Mouse (Mus musculus) heart, adult 8-10 months (tissue): ENCODE data around the gene Hdlbp. TPM values are rescaled to one million over a fixed set of nuclear protein-coding genes. Genes with fewer than 3 reads are reported as not detected.

Source experiments
- DNase-seq: peaks from one replicate; pipeline ENCODE4 v3.0.0; 2022; ENCODE audit warnings: low spot score
- total RNA-seq, 4 experiments: library from RNA; stranded (reverse); gene quantifications; 2 replicates each; pipeline ENCODE4 v1.2.4; 2022

Hdlbp gene
- total RNA-seq, 4 experiments from 2014 or later, result 558 to 656 (median 619) TPM

DNA sequence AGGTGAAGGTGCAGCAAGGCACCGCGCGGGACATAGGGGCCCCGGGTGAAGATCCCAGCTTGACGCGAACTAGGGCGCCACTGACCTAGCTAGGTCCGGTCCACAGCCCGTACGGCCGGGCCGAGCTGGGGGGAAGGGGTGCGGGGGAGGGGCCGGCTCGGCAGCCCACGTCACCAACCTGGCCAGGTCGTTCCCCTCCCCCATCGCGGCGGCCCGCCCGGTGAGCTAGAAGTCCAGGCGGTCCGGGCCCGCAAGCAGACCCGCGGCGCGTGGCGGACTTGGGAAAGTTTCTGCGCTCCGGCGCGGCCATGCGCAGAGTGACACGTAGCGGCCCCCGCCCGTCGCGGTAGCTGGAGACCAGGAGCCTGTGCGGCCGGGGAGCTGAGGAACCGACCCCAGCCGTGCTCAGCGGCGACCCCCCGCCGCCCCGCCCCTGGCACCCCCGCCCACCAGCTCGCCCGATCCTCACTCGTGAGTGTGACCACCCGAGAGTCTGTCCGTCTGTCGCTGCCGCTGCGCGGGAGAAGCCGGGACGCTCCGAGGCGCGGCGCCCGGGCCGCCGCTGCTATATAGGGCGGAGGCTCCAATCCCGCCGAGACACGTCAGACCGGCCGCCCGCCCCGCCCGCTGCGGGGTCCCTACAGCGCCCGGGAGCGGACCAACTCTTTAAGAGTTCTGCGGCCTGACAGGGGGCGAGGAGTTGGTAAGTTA lies 33.3 kb downstream of the Hdlbp start:
- peak; percentile 81 for DNase-seq

DNA sequence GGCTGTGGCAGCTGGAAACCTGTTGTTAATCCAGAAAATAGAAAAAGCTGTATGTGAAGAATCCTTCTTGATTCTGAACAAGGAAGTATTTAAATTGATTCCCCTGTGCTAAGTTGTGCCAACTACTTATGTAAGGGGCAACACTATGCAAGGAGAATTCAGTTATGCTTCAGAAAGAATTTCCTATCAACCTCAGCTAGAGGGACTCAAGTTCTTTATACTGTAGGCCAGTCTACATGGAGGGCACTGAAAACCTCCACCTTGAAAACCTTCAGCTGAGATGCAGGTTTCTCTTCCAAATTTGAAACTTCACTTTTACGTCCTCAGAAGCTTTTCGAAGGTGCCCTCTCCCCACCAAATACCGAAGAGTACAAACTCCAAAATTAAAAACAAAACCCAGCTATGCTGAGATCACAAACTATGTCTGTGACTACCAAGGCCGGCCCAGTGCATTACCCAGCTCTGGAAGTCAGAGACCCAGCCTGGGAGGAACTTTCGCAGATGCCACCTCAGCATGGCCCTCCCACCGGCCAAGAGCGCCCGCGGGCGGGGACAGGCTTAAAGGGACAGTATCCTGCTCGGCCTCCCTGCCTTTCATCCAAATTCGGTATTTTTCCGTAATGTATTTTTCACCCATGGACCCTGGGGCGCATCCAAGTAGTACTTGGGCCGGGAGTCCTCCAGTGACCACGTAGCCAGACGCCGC lies 34.1 kb downstream of the Hdlbp start:
- peak; percentile 81 for DNase-seq

DNA sequence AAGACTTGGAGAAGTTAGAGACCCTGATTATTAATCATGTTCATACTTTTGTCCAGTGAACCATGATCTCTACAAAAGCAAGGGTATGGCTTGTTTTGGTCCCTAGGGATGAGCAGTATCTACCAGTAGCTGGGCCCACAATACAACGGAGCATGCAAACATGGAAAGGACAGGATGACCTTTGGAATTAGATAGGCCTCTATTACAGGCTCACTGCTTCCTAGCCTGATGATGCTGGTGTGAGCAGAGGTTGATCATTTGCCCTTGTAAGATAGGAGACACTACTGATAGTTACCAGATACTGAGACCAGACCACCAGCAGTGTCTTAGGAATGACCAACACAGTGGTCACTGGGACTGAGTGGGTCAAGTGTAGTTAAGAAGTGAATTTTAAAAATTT lies 39.3 kb downstream of the Hdlbp start:
- DNase-seq, result no peak

DNA sequence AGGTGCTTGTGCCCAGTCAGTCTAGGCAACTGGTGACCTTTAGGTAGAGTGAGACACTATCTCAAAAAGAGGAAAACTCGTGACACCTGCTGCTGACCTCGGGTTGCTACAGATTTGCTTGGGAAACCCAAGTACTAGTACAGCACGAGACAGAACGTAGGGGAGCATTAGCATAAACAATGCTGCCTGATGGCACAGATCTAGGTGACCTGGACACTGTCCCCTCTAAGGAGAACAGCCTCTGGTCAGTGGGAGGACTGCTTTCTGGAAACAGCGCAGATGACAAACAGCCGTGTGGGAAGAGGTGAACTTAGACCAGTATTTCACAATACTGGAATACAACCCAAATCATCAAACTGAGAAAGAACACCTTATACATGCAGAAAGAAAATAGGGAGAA lies 46.5 kb downstream of the Hdlbp start:
- no peak for DNase-seq

DNA sequence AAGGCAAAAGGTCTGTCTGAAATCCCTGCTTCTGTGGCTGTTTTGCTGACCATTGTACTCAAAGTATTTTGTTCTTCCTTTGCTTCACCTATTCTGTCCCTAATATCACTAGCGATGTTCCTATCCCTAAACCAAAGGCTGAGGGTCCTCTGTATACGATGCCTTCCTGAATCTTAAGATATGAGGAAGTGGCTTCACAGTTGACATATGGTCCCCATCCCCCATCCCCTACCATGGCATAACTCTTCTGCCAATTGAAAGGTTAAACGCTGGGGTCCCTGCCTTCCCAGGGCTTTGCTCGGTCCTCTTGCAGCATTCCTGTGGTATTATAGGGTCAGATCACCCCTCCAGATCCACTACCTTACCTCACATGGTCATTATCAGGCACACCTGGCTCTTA lies 75.2 kb downstream of the Hdlbp start:
- DNase-seq, result no peak

DNA sequence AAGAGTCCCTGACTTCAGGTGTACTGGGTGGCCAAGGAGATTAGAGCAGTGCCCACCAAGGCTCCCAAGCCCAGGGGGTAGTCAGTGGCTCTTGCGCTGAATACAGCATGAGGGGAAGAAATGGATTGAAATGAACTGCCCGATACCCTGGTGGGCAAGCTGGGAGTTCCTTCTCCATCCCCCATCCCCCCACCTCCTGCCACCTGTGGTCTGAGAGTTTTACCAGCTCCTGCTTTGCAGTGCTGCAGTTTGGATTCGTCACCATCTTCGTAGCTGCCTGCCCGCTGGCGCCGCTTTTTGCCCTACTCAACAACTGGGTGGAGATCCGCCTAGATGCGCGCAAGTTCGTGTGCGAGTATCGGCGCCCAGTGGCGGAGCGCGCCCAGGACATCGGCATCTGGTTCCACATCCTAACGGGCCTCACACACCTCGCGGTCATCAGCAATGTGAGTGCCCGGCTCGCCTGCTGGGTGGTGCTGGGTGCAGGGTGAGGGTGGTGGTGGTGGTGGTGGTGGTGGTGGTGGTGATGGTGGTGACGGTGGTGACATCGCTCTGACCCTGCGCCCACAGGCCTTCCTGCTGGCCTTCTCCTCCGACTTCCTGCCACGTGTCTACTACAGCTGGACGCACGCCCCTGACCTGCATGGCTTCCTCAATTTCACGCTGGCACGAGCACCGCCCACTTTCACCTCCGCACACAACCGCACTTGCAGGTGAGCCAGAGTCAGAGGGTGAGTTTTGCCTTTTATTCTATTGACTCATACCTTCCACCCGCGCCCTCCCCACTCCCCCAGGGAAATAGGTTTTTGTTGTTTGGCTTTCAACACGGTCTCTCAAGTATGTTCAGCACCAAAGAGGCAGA lies 77.2 kb downstream of the Hdlbp start:
- no peak for DNase-seq

DNA sequence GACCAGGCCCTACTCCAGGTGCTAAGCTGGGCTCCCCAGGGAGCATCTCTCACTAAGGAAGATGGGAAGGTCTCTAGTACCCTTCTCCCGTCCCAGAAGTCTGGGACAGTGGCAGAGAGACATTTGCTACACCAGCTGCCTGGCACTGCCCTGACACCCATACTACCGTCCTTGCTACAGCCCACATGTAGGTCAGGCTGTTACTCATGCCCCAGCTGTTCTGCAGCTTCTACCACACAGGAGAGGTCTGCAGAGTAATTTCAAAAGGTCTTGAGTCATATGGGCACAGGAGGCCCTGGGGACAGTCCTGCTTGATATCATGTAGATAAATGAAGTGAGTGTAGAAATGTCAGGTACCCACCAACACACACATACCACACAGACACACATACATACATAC lies 89.7 kb downstream of the Hdlbp start:
- no peak for DNase-seq

DNA sequence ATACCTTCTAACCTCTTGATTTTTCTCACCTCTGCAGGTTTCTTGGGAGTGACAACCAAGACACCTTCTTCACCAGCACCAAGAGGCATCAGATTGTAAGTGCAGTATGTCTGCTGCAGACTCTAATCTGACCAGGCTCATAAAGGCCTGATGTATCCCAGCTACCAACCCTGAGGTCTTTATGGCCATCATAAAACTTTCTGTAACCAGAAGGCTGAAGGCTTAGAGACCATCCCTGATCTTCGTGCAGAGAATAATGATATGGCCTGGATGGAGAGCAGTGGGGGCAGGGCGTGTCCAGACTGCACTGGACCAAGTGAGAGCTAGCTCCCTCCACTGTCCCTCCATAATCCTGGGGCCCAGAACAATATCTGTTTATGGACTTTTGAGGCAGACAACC lies 91.4 kb downstream of the Hdlbp start:
- DNase-seq, result no peak

DNA sequence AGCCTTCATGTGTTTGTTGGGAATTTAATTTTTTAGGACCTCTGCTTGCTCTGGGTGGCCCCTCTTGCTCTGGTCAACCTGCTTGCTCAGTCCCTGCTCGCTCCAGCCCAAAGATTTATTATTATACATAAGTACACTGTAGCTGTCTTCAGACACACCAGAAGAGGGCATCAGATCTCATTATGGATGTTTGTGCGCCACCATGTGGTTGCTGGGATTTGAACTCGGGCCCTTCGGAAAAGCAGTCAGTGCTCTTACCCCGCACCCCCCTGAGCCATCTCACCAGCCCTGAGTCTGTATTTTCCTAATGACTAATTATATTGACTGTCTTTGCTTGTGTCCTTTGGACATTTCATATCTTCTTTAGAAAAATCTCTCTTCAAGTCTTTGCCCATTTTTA lies 99.5 kb downstream of the Hdlbp start:
- no peak for DNase-seq

DNA sequence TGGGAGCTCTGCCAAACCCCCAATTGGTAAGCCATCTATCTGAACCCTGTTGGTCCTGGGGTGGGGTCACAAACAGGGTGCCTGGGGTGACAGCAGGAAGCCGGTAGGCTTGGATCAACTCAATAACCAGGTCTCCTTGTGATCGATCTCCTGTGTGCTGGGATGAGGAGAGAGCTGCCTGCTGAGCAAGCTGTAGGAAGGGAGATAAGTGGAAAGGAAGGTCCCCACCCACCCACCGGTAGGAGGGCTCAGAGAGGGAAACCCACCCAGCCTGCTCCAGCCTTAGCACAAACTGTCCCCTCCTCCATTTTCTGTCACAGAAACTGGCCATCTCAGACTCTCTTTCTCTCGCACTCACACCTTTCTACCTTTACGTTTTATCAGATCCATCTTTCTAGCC lies 101.3 kb downstream of the Hdlbp start:
- no peak for DNase-seq

DNA sequence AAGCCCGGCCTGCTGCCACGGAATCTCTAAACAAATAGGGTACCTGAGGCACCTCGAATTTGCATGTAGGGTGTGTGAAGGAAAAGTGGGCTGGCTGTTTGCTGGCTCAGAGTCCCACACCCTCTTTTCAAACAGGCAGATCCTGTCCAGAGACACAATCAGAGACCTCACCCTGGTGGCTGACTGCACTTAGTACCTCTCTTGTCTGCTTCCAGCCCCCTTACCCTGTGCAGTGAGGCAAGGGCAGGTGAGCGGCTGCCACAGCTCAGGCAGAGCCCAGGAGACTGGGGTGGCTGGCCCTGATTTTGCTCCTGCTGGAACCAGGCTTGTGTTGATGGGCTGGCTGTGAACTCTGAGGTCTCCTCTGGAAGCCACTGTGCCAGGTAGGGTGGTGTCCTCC lies 105.0 kb downstream of the Hdlbp start, which contains the start of gene Ano7:
Ano7 (plus strand) TSS at position 266 of the 400 bp plus-strand sequence.
- no peak for DNase-seq

DNA sequence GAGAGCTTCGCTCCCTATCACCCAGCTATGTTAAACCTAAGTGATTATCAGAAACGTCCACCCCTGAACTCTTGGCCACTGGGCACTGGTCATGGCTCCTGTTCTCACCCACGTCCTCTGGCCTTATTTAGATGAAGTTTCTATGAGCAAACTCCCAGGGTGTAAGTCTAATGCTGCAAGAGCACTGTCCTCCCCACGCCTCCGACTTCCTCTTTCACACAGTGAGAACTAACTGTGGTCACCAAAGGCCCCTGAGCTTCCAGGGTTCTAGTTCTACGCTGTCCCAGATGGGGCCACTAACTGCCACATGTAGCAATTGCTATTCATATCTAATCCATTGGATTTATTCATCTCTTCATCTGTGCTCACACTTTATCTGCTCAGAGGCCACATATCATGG lies 113.0 kb downstream of the Hdlbp start:
- DNase-seq, result no peak

DNA sequence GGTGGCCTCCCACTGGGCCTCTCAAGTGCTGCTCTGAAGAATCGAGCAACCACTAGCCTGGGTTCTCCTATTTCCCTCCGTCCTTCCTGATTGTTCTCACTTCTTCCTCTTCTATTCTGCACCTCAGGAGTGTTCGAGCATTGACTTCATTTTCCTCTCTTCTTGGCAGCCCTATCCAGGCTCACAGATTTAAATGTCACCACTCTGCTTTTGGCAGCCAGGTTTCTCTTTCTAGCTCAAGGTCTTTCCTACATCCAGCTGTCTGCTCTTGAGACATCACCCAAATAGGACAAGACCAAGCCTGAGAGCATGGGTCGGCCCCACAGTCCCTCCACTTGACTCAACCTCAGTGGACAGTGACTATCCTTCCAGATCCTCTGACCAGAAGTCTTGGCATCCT lies 116.0 kb downstream of the Hdlbp start:
- DNase-seq, result no peak

Other genes starting within 250 kb of the Hdlbp start
- 10 to 100 TPM in 1 of 4 experiments, 1 to 10 TPM in 3; 5.7 to 12.3 (median 7.2) TPM for gene Sned1, start 243.0 kb downstream of the Hdlbp start, total RNA-seq
- 10 to 100 TPM; 13.8 to 17.4 (median 14.7) TPM for gene Mterf4, start 172.9 kb downstream of the Hdlbp start, total RNA-seq
- 10 to 100 TPM; 22.9 to 30.2 (median 26.4) TPM for gene Ppp1r7, start 136.0 kb downstream of the Hdlbp start, total RNA-seq
- gene Pask, start 135.3 kb downstream of the Hdlbp start, total RNA-seq, result under 1 TPM; 0.41 to 0.92 (median 0.68) TPM
- gene Ano7, start 104.9 kb downstream of the Hdlbp start, total RNA-seq, result not detected
- gene Farp2, start 33.3 kb upstream of the Hdlbp start, total RNA-seq, result 10 to 100 TPM; 19.1 to 25.2 (median 22.3) TPM
- 100 to 1,000 TPM in 1 of 4 experiments, 10 to 100 TPM in 3; 83.1 to 100 (median 91.5) TPM for gene Stk25, start 179.8 kb upstream of the Hdlbp start, total RNA-seq
- 1 to 10 TPM; 2.5 to 3.0 (median 2.6) TPM for gene Bok, start 206.8 kb upstream of the Hdlbp start, total RNA-seq